Mouse (Mus musculus): ENCODE measurements at regions not wholly inside any gene's neighbourhood (a gene's known extent, or its start where the extent isn't known, plus 50 kb on each side); places are given as distances from the start of the nearest gene placed in this dataset.

- no peak for DNase-seq (ENCODE audit: low spot score in 2 of 2)
Measured at GRCm38 (mm10) chr12:16062689-16063088, 246.0 kb upstream of the Trib2 start.

DNA sequence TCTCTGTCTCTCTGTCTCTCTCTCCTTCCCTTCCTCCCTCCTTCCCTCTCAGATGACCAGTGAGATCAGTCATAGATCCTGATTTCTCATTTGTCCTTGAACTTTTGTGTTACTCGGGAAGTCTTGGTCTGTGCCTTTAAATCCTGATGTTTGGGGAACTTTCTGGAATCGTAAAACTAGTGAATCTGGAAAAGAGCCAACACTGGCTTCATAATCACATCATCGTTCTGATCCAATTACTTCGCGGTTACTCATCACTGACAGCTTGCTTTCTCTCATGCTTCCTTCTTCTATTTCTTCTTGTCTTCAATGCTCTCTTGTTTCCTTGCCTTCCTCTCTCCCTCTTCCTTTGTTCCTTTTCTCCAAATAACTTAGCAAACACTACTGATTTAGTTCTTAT, 243.7 kb upstream of the Trib2 start:
- no peak for DNase-seq (ENCODE audit: low spot score in 2 of 2)

- DNase-seq (ENCODE audit: low spot score in 2 of 2) = no peak
Measured at GRCm38 (mm10) chr12:16058255-16058654, 241.5 kb upstream of the Trib2 start.

DNA sequence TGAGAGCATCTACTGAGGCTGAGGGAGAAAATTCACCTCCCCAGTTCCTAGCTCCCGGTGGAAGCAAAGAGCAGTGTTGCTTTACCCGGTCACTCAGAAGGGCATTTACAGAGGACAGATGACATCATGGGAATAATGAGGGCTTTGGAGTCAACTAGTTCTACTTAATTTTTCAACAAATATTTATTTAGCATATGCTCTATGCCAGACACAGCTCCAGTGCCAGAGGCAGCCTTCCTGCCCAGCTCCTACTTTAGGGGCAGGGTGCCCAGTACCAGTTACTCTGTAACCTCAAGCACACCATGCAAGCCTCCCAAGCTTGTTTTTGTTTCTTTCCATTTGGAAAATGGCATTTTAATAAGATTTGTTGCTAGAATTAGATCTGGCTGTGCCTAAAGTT, 240.1 kb upstream of the Trib2 start:
- DNase-seq (ENCODE audit: low spot score in 2 of 2) = no peak

DNA sequence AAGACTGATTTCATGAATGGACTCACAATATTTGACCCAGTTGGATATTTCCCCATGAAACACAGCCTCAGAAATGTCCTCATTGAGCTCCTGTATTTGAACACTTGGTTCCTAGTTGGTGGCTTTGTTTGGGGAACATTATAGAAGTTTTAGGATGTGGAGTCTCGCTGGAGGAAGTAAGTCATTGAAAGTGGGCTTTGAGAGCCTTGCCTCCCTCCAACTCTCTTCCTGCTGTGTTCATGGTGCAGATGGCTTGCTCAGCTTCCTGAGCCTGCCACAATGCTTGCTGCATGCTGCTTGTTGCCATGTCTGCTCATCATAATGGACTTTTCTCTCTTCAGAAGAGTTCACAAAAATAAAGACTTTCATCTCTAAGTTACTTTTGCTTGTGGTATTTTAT, 239.5 kb upstream of the Trib2 start:
- DNase-seq (ENCODE audit: low spot score in 2 of 2) = no peak

DNA sequence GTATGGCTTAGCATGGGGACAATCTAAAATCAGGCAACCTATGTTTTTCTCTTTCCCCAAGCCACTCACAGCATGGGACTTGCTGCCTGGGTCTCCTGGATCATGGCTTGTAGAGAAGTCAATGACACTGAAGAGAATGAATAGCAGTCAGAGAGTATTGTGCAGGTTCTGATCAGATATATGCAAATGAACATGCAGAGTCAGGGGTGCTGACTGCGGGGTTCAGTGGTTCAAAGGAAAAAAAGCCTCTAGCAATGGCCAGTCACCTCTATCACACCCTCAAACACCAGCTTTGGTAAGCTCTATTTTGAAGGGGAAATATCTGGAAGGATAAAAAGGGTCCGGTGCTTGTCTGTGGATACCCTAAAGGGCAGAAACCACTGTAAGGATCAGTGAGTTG, 237.9 kb upstream of the Trib2 start:
- DNase-seq (ENCODE audit: low spot score in 2 of 2) = no peak

DNA sequence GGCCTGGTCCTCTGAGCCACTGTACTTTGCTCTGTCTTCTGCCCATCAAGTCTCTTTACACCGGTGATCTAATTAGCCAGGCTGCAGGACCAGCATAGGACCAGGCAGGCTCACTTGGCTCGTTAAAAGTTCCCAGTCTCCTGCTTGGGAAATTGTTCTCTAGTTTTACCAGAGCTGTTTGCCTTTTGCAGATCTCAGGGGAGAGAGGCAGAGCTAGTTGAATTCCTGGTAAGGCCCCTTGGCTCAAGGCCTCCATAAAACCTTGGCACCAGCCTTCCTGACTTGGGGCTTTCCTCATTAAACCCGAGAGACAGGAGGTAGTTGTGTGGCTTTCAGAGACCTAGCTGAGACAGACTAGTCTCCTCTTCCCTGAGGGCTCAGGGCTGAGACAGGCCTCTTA, 237.0 kb upstream of the Trib2 start:
- DNase-seq (ENCODE audit: low spot score in 2 of 2) = no peak

DNA sequence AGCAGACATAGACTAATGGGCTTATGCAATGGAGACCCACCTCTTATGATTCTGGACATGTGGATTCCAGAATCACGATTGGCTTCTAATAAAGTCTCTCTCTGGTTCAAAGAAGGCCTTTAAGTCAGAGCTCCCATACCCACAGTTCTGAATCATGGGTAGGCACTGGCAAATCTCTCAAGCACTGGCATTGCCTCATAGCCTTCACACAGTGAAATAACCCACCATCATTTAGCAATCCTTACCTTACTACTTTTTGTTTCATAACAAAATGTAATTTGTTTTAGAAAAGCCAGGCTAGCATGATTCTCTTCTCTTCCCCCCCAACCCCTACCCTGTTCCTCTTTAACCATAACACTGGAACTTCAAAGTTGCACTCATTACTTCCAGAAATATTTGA, 236.3 kb upstream of the Trib2 start:
- DNase-seq (ENCODE audit: low spot score in 2 of 2) = no peak

GRCm38 (mm10) chr12:16052353-16052752, 235.6 kb upstream of the Trib2 start:
- no peak for DNase-seq (ENCODE audit: low spot score in 2 of 2)

- DNase-seq (ENCODE audit: low spot score in 2 of 2) = no peak
Measured at GRCm38 (mm10) chr12:16051439-16051838, 234.7 kb upstream of the Trib2 start.

DNA sequence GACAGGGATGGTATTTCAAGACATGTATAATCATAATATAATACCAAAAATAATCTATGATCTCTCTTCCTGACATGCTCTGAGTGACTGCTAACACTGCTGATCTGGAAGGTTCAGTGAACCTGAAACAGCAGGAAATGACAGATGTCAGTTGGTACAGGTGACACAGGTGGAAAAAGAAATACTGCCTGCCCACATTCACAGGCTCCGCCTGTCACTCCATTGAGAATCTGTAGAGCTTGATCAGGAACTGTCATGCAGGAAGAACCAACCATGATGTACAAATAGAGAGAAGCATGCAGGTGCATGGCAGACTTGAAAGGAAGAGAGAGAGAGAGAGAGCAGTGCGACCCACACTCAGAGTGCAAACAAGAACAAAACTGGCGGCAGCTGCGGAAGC, 232.8 kb upstream of the Trib2 start:
- no peak for DNase-seq (ENCODE audit: low spot score in 2 of 2)

DNA sequence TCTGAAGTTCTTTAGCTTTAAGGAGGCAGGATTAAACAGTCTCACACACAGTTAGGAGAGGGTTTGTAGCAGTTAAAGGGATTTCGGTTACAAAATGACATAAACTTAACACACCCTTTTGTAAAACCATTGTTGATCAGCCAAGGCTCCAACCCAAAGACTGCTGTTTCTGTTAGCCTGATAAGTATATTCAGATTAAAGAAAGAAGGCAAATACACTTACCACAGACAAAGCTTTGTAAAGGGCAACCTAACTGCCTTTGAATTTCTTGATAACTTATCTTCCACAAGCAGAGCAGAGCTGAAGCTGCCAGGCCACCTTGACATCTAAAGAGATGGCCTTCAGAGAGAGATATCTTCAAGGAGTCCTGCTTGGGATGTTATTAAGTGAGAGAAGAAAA, 229.9 kb upstream of the Trib2 start:
- no peak for DNase-seq (ENCODE audit: low spot score in 2 of 2)

DNA sequence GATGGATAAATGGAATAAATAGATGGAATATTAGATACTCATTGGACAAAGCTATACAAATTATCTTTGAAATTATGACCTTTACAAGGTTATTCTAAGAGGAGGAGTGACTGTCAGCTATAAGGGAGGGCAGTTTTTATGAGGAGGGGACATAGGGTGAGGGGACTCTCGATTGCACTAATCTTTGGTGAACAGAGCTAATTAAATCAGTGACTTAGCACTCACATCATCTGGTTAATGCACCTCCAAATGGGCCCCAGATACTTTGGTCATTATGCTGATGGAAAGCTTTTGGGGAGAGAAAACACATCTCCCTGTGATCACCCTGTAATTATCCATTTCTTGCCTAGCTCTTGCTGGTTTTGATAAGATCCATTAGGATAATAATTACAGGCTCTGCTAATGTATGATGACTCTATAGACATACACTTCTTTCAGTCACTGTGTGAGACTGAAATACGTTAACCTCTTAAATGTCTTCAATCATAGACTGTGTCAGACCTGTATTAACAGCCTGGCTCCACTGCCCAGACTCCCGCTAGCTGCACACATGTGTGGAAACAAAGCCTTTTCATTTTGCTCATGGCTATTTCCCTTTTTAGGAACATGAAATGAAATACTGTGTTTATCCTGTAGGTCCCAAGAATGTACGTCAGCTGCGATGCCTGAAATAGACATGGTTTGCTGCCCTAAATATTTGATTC, 229.2 kb upstream of the Trib2 start:
- DNase-seq (ENCODE audit: low spot score in 2 of 2) = no peak

DNA sequence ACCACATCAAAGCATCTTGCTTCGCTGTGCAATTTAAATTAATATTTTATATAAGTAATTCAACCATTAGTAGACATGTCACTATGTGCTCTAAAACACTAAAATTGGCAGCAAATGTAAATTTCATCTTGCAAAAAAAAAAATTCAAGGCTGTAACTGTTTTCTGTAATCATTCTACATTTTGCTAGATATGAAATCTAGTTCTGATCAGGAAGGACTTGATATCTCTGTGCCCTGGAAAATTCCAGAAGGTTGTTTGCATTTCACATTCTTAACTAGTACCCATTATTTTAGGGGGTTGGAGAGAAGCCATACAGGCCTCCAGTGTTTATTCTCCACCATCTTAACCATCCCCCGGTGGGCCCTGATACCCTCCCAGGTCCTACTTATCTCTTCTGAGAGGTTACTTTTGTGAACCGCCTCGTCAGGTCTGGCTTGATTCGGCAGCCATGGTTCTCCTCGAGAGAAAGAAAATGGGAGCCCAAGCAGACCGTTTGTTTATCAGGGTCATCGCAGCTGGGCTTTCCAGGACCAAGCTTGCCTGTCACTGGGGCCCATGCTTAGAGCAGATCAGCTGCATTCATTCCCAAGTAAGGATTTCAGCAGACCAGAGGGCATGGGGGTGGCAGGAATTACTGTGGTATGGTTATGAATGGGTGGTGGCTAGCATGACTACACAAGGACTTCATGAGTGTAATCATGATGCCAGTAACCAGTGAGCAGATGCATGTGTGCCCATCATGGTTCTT, 226.9 kb upstream of the Trib2 start:
- no peak for DNase-seq (ENCODE audit: low spot score in 2 of 2)

DNA sequence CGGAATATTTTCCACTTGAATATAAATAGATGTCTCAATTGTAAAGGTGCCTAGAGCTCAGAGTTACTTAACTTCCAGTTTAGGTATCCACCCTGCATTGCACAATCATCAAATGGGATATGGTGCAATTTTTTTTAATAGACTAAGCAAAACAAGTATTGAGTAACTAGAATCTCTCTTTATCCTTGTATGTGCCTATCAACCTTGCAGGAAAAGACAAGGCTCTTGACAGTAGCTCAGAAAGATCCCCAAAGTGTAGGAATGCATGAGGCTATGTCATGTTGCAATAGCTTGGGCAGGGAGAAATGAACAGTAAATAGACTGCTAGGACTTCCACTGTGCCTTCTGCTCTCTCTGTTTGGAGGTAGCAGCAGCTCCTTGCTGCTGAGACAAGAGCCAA, 225.6 kb upstream of the Trib2 start:
- DNase-seq (ENCODE audit: low spot score in 2 of 2) = no peak

DNA sequence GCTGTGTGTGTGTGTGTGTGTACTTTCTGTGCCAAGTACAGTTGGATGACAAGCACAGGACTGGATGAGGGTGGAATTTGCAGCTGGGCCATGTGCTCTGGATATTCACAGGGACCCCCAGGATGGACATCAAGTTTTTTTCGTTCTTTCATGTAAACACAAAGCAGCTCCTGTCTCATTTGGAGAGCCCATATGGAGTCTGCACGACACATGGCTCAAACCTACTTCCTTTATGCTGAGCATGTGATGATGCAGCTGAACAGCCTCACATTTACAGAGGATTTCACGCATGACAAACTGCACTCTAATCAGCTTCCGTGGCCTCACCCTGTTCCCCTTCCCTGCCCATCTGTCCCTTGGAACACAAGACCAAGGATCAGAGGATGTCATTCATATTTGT, 224.4 kb upstream of the Trib2 start:
- no peak for DNase-seq (ENCODE audit: low spot score in 2 of 2)

GRCm38 (mm10) chr12:16035551-16035950, 218.8 kb upstream of the Trib2 start:
- no peak for DNase-seq (ENCODE audit: low spot score in 2 of 2)

GRCm38 (mm10) chr12:16034691-16035515, 218.2 kb upstream of the Trib2 start:
- DNase-seq (ENCODE audit: low spot score in 2 of 2) = no peak

- no peak for DNase-seq (ENCODE audit: low spot score in 2 of 2)
Measured at GRCm38 (mm10) chr12:16026654-16027053, 209.9 kb upstream of the Trib2 start.

GRCm38 (mm10) chr12:16023273-16023672, 206.6 kb upstream of the Trib2 start:
- DNase-seq (ENCODE audit: low spot score in 2 of 2) = no peak

DNA sequence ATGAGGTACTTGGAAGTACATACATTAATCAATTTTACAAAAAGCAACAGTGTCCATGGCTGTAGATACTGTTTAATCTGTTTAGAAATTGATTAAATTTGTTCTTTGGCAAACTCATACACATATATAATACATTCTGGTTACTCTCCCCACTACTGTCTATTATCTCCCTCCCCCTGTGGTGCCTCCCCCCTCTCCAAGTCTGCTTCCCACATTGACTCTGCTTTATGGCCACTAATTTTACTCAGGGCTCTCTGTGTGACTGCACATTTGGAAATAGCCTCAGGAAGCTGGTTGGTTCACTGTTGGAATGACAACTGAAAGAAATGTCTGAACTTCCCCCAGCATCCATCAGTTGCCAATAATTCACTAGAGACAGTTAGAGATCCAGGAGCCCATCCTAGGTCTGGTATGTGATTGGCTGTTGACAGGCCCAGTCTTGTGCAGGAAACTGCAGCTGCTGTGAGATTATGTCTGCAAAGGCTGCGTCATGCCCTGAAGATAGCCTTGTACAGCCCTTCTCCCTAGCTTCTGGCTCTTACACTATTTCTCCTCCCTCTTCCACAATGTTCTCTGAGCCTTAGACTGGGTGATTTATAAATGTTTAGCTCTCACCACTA, 204.6 kb upstream of the Trib2 start:
- no peak for DNase-seq (ENCODE audit: low spot score in 2 of 2)

DNA sequence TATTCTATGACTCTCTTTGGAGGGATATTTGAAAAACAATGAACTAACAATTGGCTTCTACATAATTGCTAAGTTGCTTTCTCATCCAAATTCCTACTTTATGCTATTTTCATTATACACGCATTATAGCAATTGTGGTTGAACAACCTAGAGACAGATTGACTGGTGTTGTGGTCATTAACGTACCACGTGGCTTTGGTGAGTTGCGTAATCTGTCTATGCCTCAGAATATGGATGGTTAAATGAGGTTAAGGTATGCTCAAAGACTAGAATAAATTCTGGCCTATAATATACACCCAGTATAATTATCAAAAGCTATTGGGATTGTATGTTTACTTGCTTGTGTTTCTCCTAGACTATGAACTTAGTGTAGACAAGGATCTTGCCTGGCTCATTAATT, 201.5 kb upstream of the Trib2 start:
- no peak for DNase-seq (ENCODE audit: low spot score in 2 of 2)

All from frontal cortex, postnatal 36 days (tissue).